Mouse (Mus musculus): ENCODE data around the gene Hlf. TPM values are rescaled to one million over a fixed set of nuclear protein-coding genes. Genes with fewer than 3 reads are reported as not detected.

Hlf gene
- polyA plus RNA-seq, 1 experiment, result 125 TPM

- TF ChIP-seq POLR2A (IDR thresholded peaks at IDR 0.05; ENCODE audit: extremely low read depth, insufficient read depth, low read length) (no peak), CTCF (IDR thresholded peaks at IDR 0.05; ENCODE audit: extremely low read depth, insufficient read depth, low read length) (no peak)
- no peaks in the 10 kb centered on the region; the same call in 1 of the 2 replicates for H3K4me1 ChIP-seq (ENCODE audit: control insufficient read depth, insufficient read depth, low read length)
- peak overlapping the region; percentile 83; the same call in 1 of the 2 replicates for H3K4me3 ChIP-seq (ENCODE audit: insufficient read depth, low read length)
- no peak overlapping the region for H3K27ac ChIP-seq (ENCODE audit: insufficient read depth, low read length)
These were observed 833 bp upstream of the Hlf start for GRCm38 (mm10) chr11:90391271-90392185.

- TF ChIP-seq POLR2A (IDR thresholded peaks at IDR 0.05; ENCODE audit: extremely low read depth, insufficient read depth, low read length) (0 out of 2 replicates have a peak, but pooled peaks have one; percentile 30), CTCF (IDR thresholded peaks at IDR 0.05; ENCODE audit: extremely low read depth, insufficient read depth, low read length) (no peak)
- Histone ChIP-seq H3K27ac (ENCODE audit: insufficient read depth, low read length) (peak overlapping the region; percentile 69), H3K4me3 (ENCODE audit: insufficient read depth, low read length) (peak overlapping the region; percentile 83), H3K4me1 (ENCODE audit: control insufficient read depth, insufficient read depth, low read length) (no peaks in the 10 kb centered on the region; the same call in 1 of the 2 replicates)
These were observed 536 bp downstream of the Hlf start for GRCm38 (mm10) chr11:90389902-90390816.

- H3K4me3 ChIP-seq (ENCODE audit: insufficient read depth, low read length), result peak overlapping the region; percentile 83
- peak overlapping the region; percentile 69; the same call in 1 of the 2 replicates for H3K27ac ChIP-seq (ENCODE audit: insufficient read depth, low read length)
- TF ChIP-seq POLR2A (IDR thresholded peaks at IDR 0.05; ENCODE audit: extremely low read depth, insufficient read depth, low read length) (peak; percentile 35; the same call in 1 of the 2 replicates), CTCF (IDR thresholded peaks at IDR 0.05; ENCODE audit: extremely low read depth, insufficient read depth, low read length) (no peak)
- peaks cover 5% of the 10 kb centered on the region; the same call in 1 of the 2 replicates for H3K4me1 ChIP-seq (ENCODE audit: control insufficient read depth, insufficient read depth, low read length)
These were observed 1.4 kb downstream of the Hlf start for GRCm38 (mm10) chr11:90389174-90389901.

- Histone ChIP-seq H3K27ac (ENCODE audit: insufficient read depth, low read length) (no peak overlapping the region; the same call in 1 of the 2 replicates), H3K4me3 (ENCODE audit: insufficient read depth, low read length) (peak overlapping the region; percentile 83), H3K4me1 (ENCODE audit: control insufficient read depth, insufficient read depth, low read length) (peaks cover 5% of the 10 kb centered on the region; the same call in 1 of the 2 replicates)
- TF ChIP-seq CTCF (IDR thresholded peaks at IDR 0.05; ENCODE audit: extremely low read depth, insufficient read depth, low read length), result no peak
These were observed 2.9 kb downstream of the Hlf start for GRCm38 (mm10) chr11:90387501-90388440.

- H3K4me3 ChIP-seq (ENCODE audit: insufficient read depth, low read length), result no peak overlapping the region; the same call in 1 of the 2 replicates
- peak overlapping the region; percentile 41; the same call in 1 of the 2 replicates for H3K27ac ChIP-seq (ENCODE audit: insufficient read depth, low read length)
- peaks cover 13% of the 10 kb centered on the region for H3K4me1 ChIP-seq (ENCODE audit: control insufficient read depth, insufficient read depth, low read length)
- TF ChIP-seq POLR2A (IDR thresholded peaks at IDR 0.05; ENCODE audit: extremely low read depth, insufficient read depth, low read length) (no peak), CTCF (IDR thresholded peaks at IDR 0.05; ENCODE audit: extremely low read depth, insufficient read depth, low read length) (no peak)
These were observed 8.6 kb downstream of the Hlf start for GRCm38 (mm10) chr11:90382005-90382611.

GRCm38 (mm10) chr11:90381113-90381512 is 9.6 kb downstream of the Hlf start:
- Histone ChIP-seq H3K4me3 (ENCODE audit: insufficient read depth, low read length) (no peak overlapping the region), H3K27ac (ENCODE audit: insufficient read depth, low read length) (no peak overlapping the region), H3K4me1 (ENCODE audit: control insufficient read depth, insufficient read depth, low read length) (peaks cover 13% of the 10 kb centered on the region)
- TF ChIP-seq POLR2A (IDR thresholded peaks at IDR 0.05; ENCODE audit: extremely low read depth, insufficient read depth, low read length) (no peak), CTCF (IDR thresholded peaks at IDR 0.05; ENCODE audit: extremely low read depth, insufficient read depth, low read length) (peak; percentile 24; the same call in 1 of the 2 replicates)

- H3K27ac ChIP-seq (ENCODE audit: insufficient read depth, low read length), result 0 out of 2 replicates have a peak overlapping the region, but pooled peaks have one; percentile 4
- H3K4me1 ChIP-seq (ENCODE audit: control insufficient read depth, insufficient read depth, low read length), result peaks cover 13% of the 10 kb centered on the region
- TF ChIP-seq POLR2A (IDR thresholded peaks at IDR 0.05; ENCODE audit: extremely low read depth, insufficient read depth, low read length), result no peak
- no peak for TF ChIP-seq CTCF (IDR thresholded peaks at IDR 0.05; ENCODE audit: extremely low read depth, insufficient read depth, low read length)
- H3K4me3 ChIP-seq (ENCODE audit: insufficient read depth, low read length), result no peak overlapping the region
These were observed 10.5 kb downstream of the Hlf start for GRCm38 (mm10) chr11:90380131-90380685.
